Mouse (Mus musculus) kidney, postnatal 0 days (tissue): ENCODE data around the gene Ptpn3. TPM values are rescaled to one million over a fixed set of nuclear protein-coding genes. Genes with fewer than 3 reads are reported as not detected.

ENCODE experiments used
- ATAC-seq: fragments of 200-750 bp; cut with Nextera tagmentation; replicated peaks from 2 replicates; pipeline ENCODE4 v1.8.0; 2017; ENCODE audit warnings: low read depth, moderate number of reproducible peaks, moderate TSS enrichment, moderate library complexity; ENCODE audit not compliant: low FRiP score
- DNase-seq: peaks from one replicate; pipeline ENCODE4 v3.0.0-alpha.2; 2016; ENCODE audit warnings: low spot score
- H3K27ac ChIP-seq: fragments of 300-500 bp; sonication (generic); 2 replicates; pipeline ENCODE4 v1.5.1; 2014; ENCODE audit warnings: mild to moderate bottlenecking
- H3K27me3 ChIP-seq: fragments of 300-500 bp; sonication (generic); 2 replicates; pipeline ENCODE4 v1.6.1; 2014; ENCODE audit warnings: low read length, mixed read lengths; ENCODE audit not compliant: insufficient read depth
- H3K36me3 ChIP-seq: fragments of 300-500 bp; sonication (generic); 2 replicates; pipeline ENCODE4 v1.6.1; 2014; ENCODE audit warnings: low read length, mixed read lengths; ENCODE audit not compliant: insufficient read depth
- H3K4me1 ChIP-seq: fragments of 300-500 bp; sonication (generic); replicated peaks from 2 replicates; pipeline ENCODE4 v1.6.1; 2014; ENCODE audit warnings: antibody characterized with exemption, low read length, mixed read lengths; ENCODE audit not compliant: insufficient read depth
- H3K4me2 ChIP-seq: fragments of 300-500 bp; sonication (generic); 2 replicates; pipeline ENCODE4 v1.6.1; 2014; ENCODE audit warnings: mild to moderate bottlenecking, low read length, moderate library complexity, mixed read lengths
- H3K4me3 ChIP-seq: fragments of 300-500 bp; sonication (generic); replicated peaks from 2 replicates; pipeline ENCODE4 v1.5.1; 2014; ENCODE audit warnings: low read depth, low read length
- H3K9ac ChIP-seq: fragments of 300-500 bp; sonication (generic); 2 replicates; pipeline ENCODE4 v1.6.1; 2014; ENCODE audit warnings: low read depth, low read length
- H3K9me3 ChIP-seq: fragments of 300-500 bp; sonication (generic); replicated peaks from 2 replicates; pipeline ENCODE4 v1.6.1; 2016; ENCODE audit warnings: low read length, inconsistent platforms, mixed read lengths
- CTCF ChIP-seq: IDR thresholded peaks from 2 replicates; pipeline ENCODE4 v1.5.1; 2016; ENCODE audit warnings: antibody characterized with exemption, low read depth, mild to moderate bottlenecking, moderate library complexity
- WGBS: fragments of 180-500 bp; shearing (Covaris S2); extraction: QIAGEN DNeasy Blood & Tissue Kit; methylation state at CpG from one replicate; pipeline ENCODE4 v1.1.7; 2014; 5-methylcytosine and 5-hydroxymethylcytosine counted together
- polyA plus RNA-seq: library from polyadenylated mRNA; unstranded; fragments of >200 nt; fragmentation: Nextera tagmentation; extraction: Ambion mirVana; gene quantifications from 2 replicates; pipeline ENCODE4 v1.2.1, GENCODE M21; 2015

Gene Ptpn3
- polyA plus RNA-seq, 1 experiment from 2014 or later = 7.7 TPM

- Histone ChIP-seq H3K4me2 (no peak overlapping the region), H3K36me3 (no peaks in the 10 kb centered on the region), H3K4me1 (no peaks in the 10 kb centered on the region; the same call in 1 of the 2 replicates), H3K9me3 (no peaks in the 10 kb centered on the region), H3K27me3 (no peaks in the 10 kb centered on the region), H3K9ac (no peak overlapping the region), H3K27ac (no peak overlapping the region), H3K4me3 (no peak overlapping the region)
- DNase-seq = no peak
- no peak for ATAC-seq
- TF ChIP-seq CTCF = no peak
- WGBS = 86% methylated on average over 9 of the region's 9 CpGs
Measured at GRCm38 (mm10) chr4:57164578-57165210, 136.9 kb downstream of the Ptpn3 start.

GRCm38 (mm10) chr4:57162789-57163722 is 138.6 kb downstream of the Ptpn3 start:
- Histone ChIP-seq H3K4me2 (no peak overlapping the region), H3K36me3 (no peaks in the 10 kb centered on the region), H3K4me1 (no peaks in the 10 kb centered on the region; the same call in 1 of the 2 replicates), H3K27ac (no peak overlapping the region), H3K9ac (no peak overlapping the region), H3K27me3 (no peaks in the 10 kb centered on the region), H3K9me3 (no peaks in the 10 kb centered on the region), H3K4me3 (no peak overlapping the region)
- WGBS = 46% methylated on average over 10 of the region's 10 CpGs
- DNase-seq (no peak), ATAC-seq (no peak)
- no peak for TF ChIP-seq CTCF

GRCm38 (mm10) chr4:57160571-57160970 is 141.1 kb downstream of the Ptpn3 start:
- WGBS = 54% methylated on average over 7 of the region's 7 CpGs
- no peak for TF ChIP-seq CTCF
- H3K4me3 ChIP-seq = no peak overlapping the region
- ATAC-seq = no peak
- no peaks in the 10 kb centered on the region for H3K9me3 ChIP-seq
- no peak overlapping the region for H3K27ac ChIP-seq
- H3K27me3 ChIP-seq = no peaks in the 10 kb centered on the region
- H3K4me1 ChIP-seq = no peaks in the 10 kb centered on the region
- H3K4me2 ChIP-seq = no peak overlapping the region
- no peaks in the 10 kb centered on the region for H3K36me3 ChIP-seq
- no peak for DNase-seq
- H3K9ac ChIP-seq = no peak overlapping the region

- H3K4me2 ChIP-seq = no peak overlapping the region
- DNase-seq = no peak
- H3K9me3 ChIP-seq = no peaks in the 10 kb centered on the region
- H3K4me1 ChIP-seq = 0 out of 2 replicates have a peak, but pooled peaks cover 5% of the 10 kb centered on the region
- no peak for TF ChIP-seq CTCF
- H3K4me3 ChIP-seq = no peak overlapping the region
- H3K36me3 ChIP-seq = no peaks in the 10 kb centered on the region
- ATAC-seq = no peak
- WGBS = 79% methylated on average over 8 of the region's 8 CpGs
- no peaks in the 10 kb centered on the region for H3K27me3 ChIP-seq
- no peak overlapping the region for H3K9ac ChIP-seq
- H3K27ac ChIP-seq = peak overlapping the region; percentile 58
Measured at GRCm38 (mm10) chr4:57156549-57157169, 145.0 kb downstream of the Ptpn3 start.

GRCm38 (mm10) chr4:57153838-57154237 is 147.8 kb downstream of the Ptpn3 start:
- Histone ChIP-seq H3K9me3 (no peaks in the 10 kb centered on the region), H3K27me3 (no peaks in the 10 kb centered on the region), H3K36me3 (no peaks in the 10 kb centered on the region), H3K4me3 (no peak overlapping the region), H3K9ac (no peak overlapping the region; the same call in 1 of the 2 replicates), H3K27ac (peak overlapping the region; percentile 63; the same call in 1 of the 2 replicates), H3K4me2 (peak overlapping the region; percentile 27), H3K4me1 (0 out of 2 replicates have a peak, but pooled peaks cover 5% of the 10 kb centered on the region)
- DNase-seq (peak; percentile 64), ATAC-seq (no peak; the same call in 1 of the 2 replicates)
- 21% methylated on average over 8 of the region's 8 CpGs for WGBS
- TF ChIP-seq CTCF = no peak
